Mouse (Mus musculus) erythroblast, embryonic 14.5 days (primary cell): Measurements from ENCODE around the gene Thumpd1.

Experiments
- GATA1 ChIP-seq: IDR thresholded peaks from 2 replicates; pipeline ENCODE4 v1.6.1; 2012; ENCODE audit warnings: low read length, inconsistent platforms, mixed read lengths
- TAL1 ChIP-seq: IDR thresholded peaks from 3 replicates; pipeline ENCODE4 v1.6.1; 2012; ENCODE audit warnings: low read length, inconsistent platforms, mixed read lengths

GRCm38 (mm10) chr7:119753696-119754095, 33.1 kb upstream of the Thumpd1 start:
- TF ChIP-seq GATA1 (no peak), TAL1 (no peak)
